In the genomic region with DNA sequence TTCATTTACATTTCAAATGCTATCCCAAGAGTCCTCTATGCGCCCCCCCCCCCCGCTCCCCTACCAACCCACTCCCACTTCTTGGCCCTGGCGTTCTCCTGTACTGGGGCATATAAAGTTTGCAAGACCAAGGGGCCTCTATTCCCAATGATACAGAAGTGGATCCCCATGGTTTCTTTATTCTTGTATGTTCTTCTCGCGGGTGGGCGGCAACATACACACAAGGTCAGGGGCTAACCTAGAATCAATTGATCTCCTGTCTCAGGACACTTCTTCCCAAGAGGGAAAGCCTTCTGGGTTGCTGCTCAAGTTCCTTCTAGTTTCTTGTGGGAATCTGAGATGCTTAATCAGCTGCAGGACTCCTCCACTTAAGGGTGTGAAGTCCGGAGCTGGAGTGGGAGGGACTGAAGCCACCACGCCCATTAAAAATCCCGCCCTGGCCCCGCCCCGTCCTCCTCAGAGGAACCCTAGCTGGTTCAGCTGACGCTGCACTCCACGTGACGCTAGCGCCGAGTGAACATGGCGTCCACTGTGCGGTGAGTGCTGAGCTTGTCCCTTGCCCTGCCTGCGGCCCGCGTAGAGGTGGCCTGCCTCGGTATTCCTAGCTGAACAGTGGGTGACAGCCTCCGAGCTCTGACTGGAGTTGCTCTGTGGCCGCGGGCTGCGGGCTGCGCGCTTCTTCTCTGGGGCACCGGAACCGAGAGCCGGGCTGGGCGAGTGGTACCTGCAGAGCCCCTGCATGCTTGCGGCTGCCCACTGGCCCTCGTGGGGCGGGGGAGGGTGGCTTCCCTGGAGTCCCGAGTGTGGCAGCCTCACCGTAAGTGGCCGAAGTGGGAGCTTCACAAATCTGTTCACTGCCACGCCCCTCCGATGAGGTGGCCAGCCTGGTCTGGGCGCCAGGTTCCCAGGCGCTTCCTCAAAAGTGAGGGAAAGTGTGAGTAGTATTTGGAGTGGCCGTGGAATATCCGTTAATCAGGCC, we compare ENCODE assay signal across 8 mouse cellular contexts. TPM values are rescaled to one million over a fixed set of nuclear protein-coding genes. Genes with fewer than 3 reads are reported as not detected.
DNase-seq lines count a peak whose midpoint lies in the region; ATAC-seq and TF ChIP-seq lines count a peak whose summit lies in the region.

A gene (plus strand): TSS at position 461 of the 979 bp plus-strand sequence.

- no peak for TF ChIP-seq RAD21 in MEL (IDR thresholded peaks at IDR 0.05; ENCODE audit: low read depth, low read length)

- peak within 1 kb of the TSS; percentile 61 for H3K9ac ChIP-seq in MEL (ENCODE audit: control insufficient read depth, low read depth, low read length, poor library complexity, severe bottlenecking)
- H3K9ac ChIP-seq in forebrain, embryonic 16.5 days (replicated peaks; ENCODE audit: low read depth, low read length) = peak within 1 kb of the TSS; percentile 63
- H3K9ac ChIP-seq in lung, embryonic 16.5 days (ENCODE audit: low read length) = peak within 1 kb of the TSS; percentile 89

- peak in 1 of 2 experiments; percentile 63; a peak in 1 of 4 replicates for TF ChIP-seq POLR2A in MEL (IDR thresholded peaks at IDR 0.05; ENCODE audit: control insufficient read depth in 1 of 2, insufficient read depth in 1 of 2, low read depth in 1 of 2, low read length in 2 of 2, poor library complexity in 1 of 2)

- no peak for TF ChIP-seq EP300 in MEL (IDR thresholded peaks at IDR 0.05; ENCODE audit: low read depth in 1 of 2, low read length in 2 of 2)

- no peaks in the 10 kb centered on the region; a peak in 1 of 4 replicates for H3K36me3 ChIP-seq in MEL (ENCODE audit: control insufficient read depth in 1 of 2, insufficient read depth in 2 of 2, low read length in 2 of 2)
- no peaks in the 10 kb centered on the region for H3K36me3 ChIP-seq in forebrain, embryonic 16.5 days (ENCODE audit: control insufficient read depth, insufficient read depth)
- H3K36me3 ChIP-seq in lung, embryonic 16.5 days (ENCODE audit: control insufficient read depth, insufficient read depth, low read length) = no peaks in the 10 kb centered on the region

- DNase-seq in MEL (ENCODE audit: low read depth, low spot score) = peak; percentile 89
- DNase-seq in cerebellum, adult 18-20 months = peak; percentile 75 to 82
- peak; percentile 81 to 83 for DNase-seq in heart, postnatal 36 days
- DNase-seq in layer of hippocampus, adult 8-10 months (ENCODE audit: low spot score in 2 of 2) = peak; percentile 73 to 80
- peak; percentile 63 for DNase-seq in ovary, postnatal 10 days (ENCODE audit: low spot score)
- DNase-seq in thymus, postnatal 10 days (ENCODE audit: low spot score in 2 of 2) = peak; percentile 52 to 54

- ATAC-seq in forebrain, embryonic 16.5 days = peak; percentile 96
- ATAC-seq in lung, embryonic 16.5 days (ENCODE audit: low read depth) = peak; percentile 100

- H3K4me3 ChIP-seq in MEL (ENCODE audit: control insufficient read depth in 1 of 2, insufficient read depth in 1 of 2, low read depth in 2 of 2, low read length in 2 of 2) = peak within 1 kb of the TSS; percentile 62 to 99
- H3K4me3 ChIP-seq in forebrain, embryonic 16.5 days (replicated peaks; ENCODE audit: low read length) = peak within 1 kb of the TSS; percentile 60
- peak within 1 kb of the TSS; percentile 88 for H3K4me3 ChIP-seq in lung, embryonic 16.5 days (ENCODE audit: low read length)

- no peaks in the 10 kb centered on the region for H3K4me1 ChIP-seq in MEL (ENCODE audit: control insufficient read depth in 1 of 2, insufficient read depth in 2 of 2, low read length in 2 of 2)
- peaks cover 9% of the 10 kb centered on the region for H3K4me1 ChIP-seq in forebrain, embryonic 16.5 days (replicated peaks; ENCODE audit: control insufficient read depth, insufficient read depth, low read length)
- peaks cover 10% of the 10 kb centered on the region for H3K4me1 ChIP-seq in lung, embryonic 16.5 days (replicated peaks; ENCODE audit: control insufficient read depth, insufficient read depth, low read length)

- peak within 1 kb of the TSS; percentile 72 for H3K4me2 ChIP-seq in forebrain, embryonic 16.5 days (ENCODE audit: low read length)
- peak within 1 kb of the TSS; percentile 83 for H3K4me2 ChIP-seq in lung, embryonic 16.5 days (ENCODE audit: low read depth, low read length)

- H3K27ac ChIP-seq in MEL (ENCODE audit: control insufficient read depth, low read depth, low read length) = no peak within 1 kb of the TSS
- H3K27ac ChIP-seq in forebrain, embryonic 16.5 days (ENCODE audit: low read length) = no peak within 1 kb of the TSS
- H3K27ac ChIP-seq in lung, embryonic 16.5 days (ENCODE audit: low read length) = no peak within 1 kb of the TSS

- no peak for TF ChIP-seq CTCF in MEL (IDR thresholded peaks at IDR 0.05 in 2 of 3, conservative IDR thresholded peaks at IDR 0.05 in 1 of 3; ENCODE audit: control insufficient read depth in 1 of 3, insufficient read depth in 1 of 3, low read depth in 2 of 3, low read length in 3 of 3, poor library complexity in 1 of 3, severe bottlenecking in 1 of 3)

- H3K27me3 ChIP-seq in MEL (ENCODE audit: control insufficient read depth in 1 of 2, insufficient read depth in 2 of 2, low read length in 2 of 2) = no peaks in the 10 kb centered on the region
- H3K27me3 ChIP-seq in forebrain, embryonic 16.5 days (replicated peaks; ENCODE audit: control insufficient read depth, insufficient read depth, low read length) = no peaks in the 10 kb centered on the region
- no peaks in the 10 kb centered on the region; the same call in 1 of the 2 replicates for H3K27me3 ChIP-seq in lung, embryonic 16.5 days (ENCODE audit: control insufficient read depth, insufficient read depth, low read depth, low read length)

- no peaks in the 10 kb centered on the region for H3K79me2 ChIP-seq in MEL (ENCODE audit: control insufficient read depth, insufficient read depth, low read length, poor library complexity)

- 7% methylated on average over 44 of the region's 44 CpGs for WGBS in forebrain, embryonic 16.5 days
- WGBS in lung, embryonic 16.5 days = 6% methylated on average over 44 of the region's 44 CpGs

- H3K9me3 ChIP-seq in MEL (replicated peaks; ENCODE audit: insufficient read depth, low read length) = no peaks in the 10 kb centered on the region
- no peaks in the 10 kb centered on the region for H3K9me3 ChIP-seq in forebrain, embryonic 16.5 days (ENCODE audit: control insufficient read depth, low read length)
- H3K9me3 ChIP-seq in lung, embryonic 16.5 days (ENCODE audit: control insufficient read depth, low read length) = no peaks in the 10 kb centered on the region

- intact Hi-C loops in heart, postnatal 36 days (cut with DNase I) = no loop called here

TF ChIP-seq in MEL, 35 proteins besides CTCF, POLR2A, EP300 and RAD21 (continues in another document):
- TF ChIP-seq JUND (IDR thresholded peaks at IDR 0.05; ENCODE audit: low read depth, low read length) = no peak
- TF ChIP-seq UBTF (IDR thresholded peaks at IDR 0.05; ENCODE audit: borderline replicate concordance, insufficient read depth, low read depth, low read length) = no peak
- TF ChIP-seq ZNF384 (IDR thresholded peaks at IDR 0.05; ENCODE audit: low read depth, low read length) = no peak
- TF ChIP-seq ZMIZ1 (IDR thresholded peaks at IDR 0.05; ENCODE audit: low read depth, low read length) = no peak
- TF ChIP-seq CHD2 (IDR thresholded peaks at IDR 0.05; ENCODE audit: low read length) = no peak
- no peak for TF ChIP-seq ETS1 (IDR thresholded peaks at IDR 0.05; ENCODE audit: low read depth, low read length)
- no peak for TF ChIP-seq TAL1 (IDR thresholded peaks at IDR 0.05; ENCODE audit: low read length)
- no peak for TF ChIP-seq ZC3H11A (IDR thresholded peaks at IDR 0.05; ENCODE audit: low read depth, low read length)
- TF ChIP-seq E2F4 (IDR thresholded peaks at IDR 0.05; ENCODE audit: borderline replicate concordance, low read depth, low read length) = no peak
- peak; percentile 39 to 94; a peak in 3 of 4 replicates for TF ChIP-seq USF2 (IDR thresholded peaks at IDR 0.05; ENCODE audit: borderline replicate concordance in 1 of 2, insufficient read depth in 1 of 2, low read depth in 1 of 2, low read length in 2 of 2)
- TF ChIP-seq NRF1 (IDR thresholded peaks at IDR 0.05; ENCODE audit: insufficient read depth, low read depth, low read length, poor library complexity, severe bottlenecking) = no peak
- no peak for TF ChIP-seq ZKSCAN1 (IDR thresholded peaks at IDR 0.05; ENCODE audit: low read depth, low read length)
- no peak for TF ChIP-seq MYB (IDR thresholded peaks at IDR 0.05; ENCODE audit: low read depth, low read length)
- TF ChIP-seq SIN3A (IDR thresholded peaks at IDR 0.05; ENCODE audit: low read length) = peak; percentile 90
- peak; percentile 54 for TF ChIP-seq NELFE (IDR thresholded peaks at IDR 0.05; ENCODE audit: low read depth, low read length)
- TF ChIP-seq GABPA (IDR thresholded peaks at IDR 0.05; ENCODE audit: low read depth, low read length) = no peak
- peak; percentile 76 for TF ChIP-seq HCFC1 (IDR thresholded peaks at IDR 0.05; ENCODE audit: low read depth, low read length)
- TF ChIP-seq CHD1 (IDR thresholded peaks at IDR 0.05; ENCODE audit: low read depth, low read length) = no peak
- TF ChIP-seq MXI1 (IDR thresholded peaks at IDR 0.05; ENCODE audit: low read depth, low read length) = peak; percentile 65; the same call in 1 of the 2 replicates
- peak; percentile 96 for TF ChIP-seq USF1 (IDR thresholded peaks at IDR 0.05; ENCODE audit: low read depth, low read length)
- TF ChIP-seq MAZ (IDR thresholded peaks at IDR 0.05; ENCODE audit: low read depth, low read length) = no peak
- TF ChIP-seq TBP (IDR thresholded peaks at IDR 0.05; ENCODE audit: low read depth, low read length) = peak; percentile 36; the same call in 1 of the 2 replicates
- TF ChIP-seq MAX (IDR thresholded peaks at IDR 0.05; ENCODE audit: low read length) = peak; percentile 76
- no peak for TF ChIP-seq POLR2AphosphoS5 (IDR thresholded peaks at IDR 0.05; ENCODE audit: borderline replicate concordance, low read depth, low read length)
- TF ChIP-seq MYC (IDR thresholded peaks at IDR 0.05; ENCODE audit: low read depth, low read length) = no peak
- TF ChIP-seq KAT2A (conservative IDR thresholded peaks at IDR 0.05; ENCODE audit: low read depth, low read length) = no peak
- peak; percentile 77; the same call in 1 of the 2 replicates for TF ChIP-seq BHLHE40 (IDR thresholded peaks at IDR 0.05; ENCODE audit: borderline replicate concordance, low read depth, low read length)

RNA-seq across cellular contexts. Expression of the gene that starts here (rescaled TPM):
- total RNA-seq in MEL (2012; rRNA removed) = 40.7 and 48.0 TPM in 2 replicates
- 10 to 100 TPM in 1 of 2 experiments, not detected in 1; 29.7 TPM for polyA plus RNA-seq in MEL (2012; ENCODE audit: insufficient read depth in 1 of 2, insufficient read length in 2 of 2, low read depth in 1 of 2, low replicate concordance in 2 of 2, missing spikeins in 1 of 2)
- 51.8 and 58.0 TPM in 2 replicates for polyA plus RNA-seq in forebrain, embryonic 16.5 days (2015; fragmentation: Nextera tagmentation; extraction: Ambion mirVana)
- 10 to 100 TPM; 24.1 to 25.9 TPM for total RNA-seq in heart, postnatal 36 days (2021)
- 10 to 100 TPM; 31.5 to 40.8 (median 37.0) TPM for total RNA-seq in layer of hippocampus, adult 8-10 months (2022)
- polyA plus RNA-seq in lung, embryonic 16.5 days (2015; fragmentation: Nextera tagmentation; extraction: Ambion mirVana) = 67.3 and 69.5 TPM in 2 replicates
